Mouse (Mus musculus) A20 (cell line): ENCODE results near the gene Paqr7.

Source experiments
- DNase-seq: peaks from one replicate; pipeline ENCODE4 v3.0.0-alpha.2; 2011; ENCODE audit warnings: low read depth, low spot score

Paqr7 gene

GRCm38 (mm10) chr4:134496595-134497210, at the start of gene Paqr7:
Paqr7 (plus strand) TSS chr4:134496697.
- peak; percentile 50 for DNase-seq

- peak; percentile 30 for DNase-seq
These were observed 48.5 kb upstream of the Paqr7 start for GRCm38 (mm10) chr4:134447966-134448365.

- no peak for DNase-seq
These were observed 46.7 kb upstream of the Paqr7 start for GRCm38 (mm10) chr4:134449595-134450391.

- no peak for DNase-seq
These were observed 45.9 kb upstream of the Paqr7 start for GRCm38 (mm10) chr4:134450392-134451195.

GRCm38 (mm10) chr4:134451484-134451883, 45.0 kb upstream of the Paqr7 start:
- DNase-seq: no peak

GRCm38 (mm10) chr4:134453619-134454400, 42.7 kb upstream of the Paqr7 start:
- no peak for DNase-seq

GRCm38 (mm10) chr4:134455310-134455709, 41.2 kb upstream of the Paqr7 start:
- DNase-seq: no peak

GRCm38 (mm10) chr4:134457130-134457825, 39.2 kb upstream of the Paqr7 start:
- DNase-seq: no peak

GRCm38 (mm10) chr4:134458856-134459255, 37.6 kb upstream of the Paqr7 start:
- no peak for DNase-seq

GRCm38 (mm10) chr4:134460277-134460676, 36.2 kb upstream of the Paqr7 start:
- DNase-seq: peak; percentile 66

GRCm38 (mm10) chr4:134461252-134461651, 35.2 kb upstream of the Paqr7 start:
- DNase-seq: no peak

- DNase-seq: no peak
These were observed 30.7 kb upstream of the Paqr7 start for GRCm38 (mm10) chr4:134465789-134466188.

GRCm38 (mm10) chr4:134466381-134467262, 29.9 kb upstream of the Paqr7 start:
- no peak for DNase-seq

GRCm38 (mm10) chr4:134467435-134468214, 28.9 kb upstream of the Paqr7 start:
- peak; percentile 24 for DNase-seq

GRCm38 (mm10) chr4:134468215-134468575, 28.3 kb upstream of the Paqr7 start, which contains the start of gene Stmn1:
Stmn1 (plus strand) TSS chr4:134468320.
- DNase-seq: peak; percentile 95

GRCm38 (mm10) chr4:134468578-134469266, 27.8 kb upstream of the Paqr7 start:
- peak; percentile 95 for DNase-seq

GRCm38 (mm10) chr4:134469341-134469796, 27.1 kb upstream of the Paqr7 start:
- no peak for DNase-seq

- DNase-seq: no peak
These were observed 26.5 kb upstream of the Paqr7 start for GRCm38 (mm10) chr4:134469985-134470384.
